Mouse (Mus musculus): ENCODE measurements at regions not wholly inside any gene's neighbourhood (a gene's known extent, or its start where the extent isn't known, plus 50 kb on each side); places are given as distances from the start of the nearest gene placed in this dataset.
"Not testable (repeated sequence)": the region's sequence is repeated elsewhere in the genome, so short reads cannot be mapped to it uniquely, and the experiment has no call there.

DNA sequence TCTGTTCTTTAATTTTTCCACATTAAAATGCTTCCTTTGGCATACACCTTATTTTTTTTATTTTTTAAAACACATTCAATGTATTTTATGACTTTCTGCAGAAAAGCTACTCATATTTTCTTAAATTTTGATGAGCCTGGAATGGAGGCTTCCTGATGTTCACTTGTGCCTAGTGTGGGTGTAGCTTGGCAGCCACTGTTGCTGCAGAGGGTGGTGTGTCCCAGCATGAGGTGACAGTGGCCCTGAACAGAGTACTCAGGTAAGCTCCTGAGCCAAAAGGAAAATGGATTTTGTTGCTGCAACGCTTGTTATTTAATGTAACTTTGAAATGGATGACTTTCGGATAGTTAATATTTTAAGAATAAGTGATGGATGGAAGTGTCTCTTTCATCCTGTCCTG, 170.6 kb downstream of the Eipr1 start:
- no peak for DNase-seq (ENCODE audit: low read depth)

- DNase-seq (ENCODE audit: low read depth): no peak
These were observed 173.6 kb downstream of the Eipr1 start for GRCm38 (mm10) chr12:28925206-28925605.

- no peak for DNase-seq (ENCODE audit: low read depth)
These were observed 188.3 kb downstream of the Eipr1 start for GRCm38 (mm10) chr12:28939936-28940335.

DNA sequence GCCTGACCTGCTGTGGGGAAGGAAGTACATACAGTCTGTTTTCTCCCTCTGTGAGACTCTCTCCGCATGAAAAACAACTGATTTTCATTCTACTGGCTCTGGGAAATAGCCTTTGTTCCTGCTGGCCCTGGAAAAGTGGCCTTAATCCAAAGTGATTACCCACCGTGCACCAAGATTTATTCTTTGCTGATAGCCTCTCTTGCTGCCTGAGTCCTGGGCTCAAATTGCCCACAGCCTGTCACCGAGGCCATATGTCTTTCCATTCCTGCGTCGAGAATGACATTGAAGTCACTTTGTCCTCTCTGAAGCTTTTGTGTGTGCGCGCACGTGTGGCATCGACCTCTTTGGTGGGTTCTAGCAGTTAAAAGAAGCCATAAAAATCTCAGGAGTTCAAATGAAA, 197.3 kb downstream of the Eipr1 start:
- no peak for DNase-seq (ENCODE audit: low read depth)

GRCm38 (mm10) chr12:28949307-28949706, 197.7 kb downstream of the Eipr1 start:
- DNase-seq (ENCODE audit: low read depth): no peak

DNA sequence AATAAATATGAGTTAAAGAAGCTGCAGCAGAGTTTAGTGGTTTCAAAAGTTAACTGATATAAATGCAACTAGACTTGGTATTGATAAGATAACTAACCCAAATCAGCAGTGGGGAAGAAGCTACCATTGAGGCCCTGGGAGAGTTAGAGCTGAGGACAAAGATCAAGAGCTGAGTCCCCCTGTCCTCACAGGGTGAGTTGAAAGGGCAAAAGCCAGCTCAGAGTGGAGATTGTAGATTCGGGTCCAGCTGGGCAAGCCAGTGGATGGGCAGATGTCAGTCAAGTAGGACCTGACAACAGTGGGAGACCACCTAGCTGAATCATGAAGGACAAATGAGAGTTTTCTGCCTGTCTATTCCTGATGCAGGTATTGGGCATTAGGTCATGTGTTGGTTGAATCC, 205.6 kb downstream of the Eipr1 start:
- no peak for DNase-seq (ENCODE audit: low read depth)

GRCm38 (mm10) chr12:28958661-28959060, 207.1 kb downstream of the Eipr1 start:
- no peak for DNase-seq (ENCODE audit: low read depth)

- no peak for DNase-seq (ENCODE audit: low read depth)
These were observed 218.2 kb downstream of the Eipr1 start for GRCm38 (mm10) chr12:28969671-28970379.

DNA sequence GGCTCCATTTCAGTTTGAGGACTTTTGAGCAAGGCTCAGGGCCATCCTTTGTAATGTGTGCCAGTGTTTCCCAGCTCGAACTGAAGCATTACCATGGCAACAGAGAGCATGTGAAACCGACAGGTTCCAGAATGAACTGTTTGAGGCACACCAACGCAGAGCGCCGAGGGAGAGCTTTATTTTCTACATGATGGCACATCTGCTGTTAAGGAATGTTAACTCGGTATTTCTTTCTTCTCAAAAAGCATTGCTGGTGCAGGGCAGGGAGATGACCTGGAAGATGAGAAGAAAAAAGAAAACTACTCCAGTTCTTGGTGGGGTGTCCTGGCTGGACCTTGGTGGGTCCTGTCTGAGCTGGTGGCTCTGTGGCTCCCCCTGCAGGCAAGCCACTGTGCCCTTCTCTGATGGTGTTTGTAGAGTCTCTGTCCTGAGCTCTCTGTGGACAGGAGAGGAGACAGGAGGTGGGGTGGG, 223.0 kb downstream of the Eipr1 start:
- DNase-seq (ENCODE audit: low read depth): no peak

DNA sequence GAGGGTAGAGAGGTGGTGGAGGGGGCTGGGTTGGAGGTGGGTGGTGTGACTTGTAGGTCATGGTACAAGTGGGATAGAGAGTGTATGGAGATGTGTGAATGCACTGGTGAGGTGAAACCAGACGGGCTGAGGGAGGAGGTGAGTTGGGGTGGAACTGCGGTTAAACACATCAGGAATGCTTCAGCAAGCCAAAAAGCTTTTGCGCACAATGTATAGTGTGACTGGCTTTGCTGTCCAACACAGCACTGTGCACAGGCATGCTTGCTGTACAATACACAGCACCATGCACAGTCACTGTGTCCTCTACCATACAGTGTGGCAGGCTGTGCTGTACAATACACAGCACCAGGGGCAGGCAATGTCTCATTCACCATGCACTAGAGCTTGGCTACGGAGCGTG, 223.6 kb downstream of the Eipr1 start:
- DNase-seq (ENCODE audit: low read depth): no peak

DNA sequence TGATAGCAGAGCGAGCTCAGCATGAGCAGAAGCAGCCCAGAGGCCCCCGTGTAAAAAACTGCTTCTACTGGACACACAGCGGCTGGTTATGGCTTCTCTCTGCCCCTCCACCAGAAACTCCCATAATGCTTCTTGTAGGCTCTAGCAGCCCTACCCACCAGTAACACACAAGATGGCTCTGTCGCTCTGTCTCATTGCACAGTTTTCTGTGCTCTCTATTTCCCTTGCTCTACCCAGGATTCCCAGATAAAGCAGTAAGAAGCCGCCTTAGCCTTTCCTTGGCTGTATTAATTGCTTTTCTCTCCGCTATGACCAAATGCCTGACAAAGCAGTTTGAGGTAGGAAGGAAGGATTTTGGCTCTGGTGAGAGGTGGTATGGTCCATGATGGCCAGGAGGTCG, 228.1 kb downstream of the Eipr1 start:
- DNase-seq (ENCODE audit: low read depth): no peak

- no peak for DNase-seq (ENCODE audit: low read depth)
These were observed 234.6 kb downstream of the Eipr1 start for GRCm38 (mm10) chr12:28986214-28986613.

- DNase-seq (ENCODE audit: low read depth): no peak
These were observed 246.0 kb downstream of the Eipr1 start for GRCm38 (mm10) chr12:28997474-28998192.

DNA sequence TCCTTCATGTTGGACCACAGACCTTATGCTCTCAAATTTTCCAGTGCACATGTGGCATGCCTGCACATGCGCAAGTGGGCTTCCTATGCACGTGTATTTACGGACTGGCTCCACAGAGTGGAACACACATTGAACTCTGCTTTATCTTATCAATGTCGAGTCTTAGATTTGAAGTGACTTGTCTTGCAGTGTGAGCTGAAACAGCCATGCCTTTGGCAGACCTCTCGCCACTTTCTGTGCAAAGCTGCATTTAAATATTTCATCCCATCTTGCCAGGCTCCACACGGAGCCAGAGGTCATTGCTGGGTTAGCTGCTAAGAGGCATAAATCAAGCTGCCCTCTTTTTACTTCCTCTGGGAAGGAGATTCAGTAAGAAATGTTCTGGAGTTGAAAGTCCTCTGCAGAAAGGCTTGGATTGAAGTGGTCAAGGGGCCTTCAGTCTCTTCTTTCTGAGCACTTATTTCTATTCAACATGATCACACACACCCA, 248.4 kb downstream of the Eipr1 start:
- no peak for DNase-seq (ENCODE audit: low read depth)

DNA sequence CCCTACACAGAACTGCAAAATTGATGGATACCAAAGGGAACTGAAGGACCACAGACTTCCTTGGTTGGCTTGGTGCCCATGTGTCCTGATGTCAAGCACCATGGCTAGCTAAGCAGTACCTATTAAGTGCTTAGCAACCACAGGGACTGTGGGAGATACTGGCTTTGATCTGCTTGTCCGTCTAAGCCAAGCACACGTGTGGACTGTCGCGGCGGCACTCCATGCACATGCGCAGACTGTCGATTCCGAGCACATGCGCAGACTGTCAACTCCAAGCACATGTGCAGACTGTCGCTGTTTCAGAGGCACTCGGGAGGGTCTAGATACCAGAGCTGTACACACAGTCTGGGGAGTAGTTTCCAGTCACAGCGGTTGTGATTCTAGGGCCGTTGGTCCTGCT, 252.9 kb downstream of the Eipr1 start:
- no peak for DNase-seq (ENCODE audit: low read depth)

GRCm38 (mm10) chr12:29014601-29015000, 263.0 kb downstream of the Eipr1 start:
- no peak for DNase-seq (ENCODE audit: low read depth)

- DNase-seq (ENCODE audit: low read depth): no peak
These were observed 263.7 kb downstream of the Eipr1 start for GRCm38 (mm10) chr12:29015200-29015862.

DNA sequence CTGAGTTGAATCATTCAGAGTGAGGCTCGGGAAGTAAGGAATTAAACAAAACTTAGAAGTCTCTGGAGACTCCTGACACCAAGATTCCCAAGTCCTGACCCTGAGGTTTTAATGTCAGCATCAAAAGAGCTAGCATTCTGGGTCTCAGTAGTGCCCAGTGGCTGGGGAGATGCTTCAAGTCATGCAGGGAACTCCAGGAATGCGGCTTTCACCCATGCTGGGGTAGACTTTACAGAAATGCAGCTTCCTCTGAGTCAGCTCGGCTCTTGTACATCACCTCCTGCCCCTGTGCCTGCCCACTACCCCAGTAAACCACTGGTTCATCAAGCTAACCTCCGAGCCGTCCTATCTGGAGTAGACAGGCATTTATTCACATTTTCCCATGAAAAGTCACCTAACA, 269.5 kb downstream of the Eipr1 start:
- no peak for DNase-seq (ENCODE audit: low read depth)

DNA sequence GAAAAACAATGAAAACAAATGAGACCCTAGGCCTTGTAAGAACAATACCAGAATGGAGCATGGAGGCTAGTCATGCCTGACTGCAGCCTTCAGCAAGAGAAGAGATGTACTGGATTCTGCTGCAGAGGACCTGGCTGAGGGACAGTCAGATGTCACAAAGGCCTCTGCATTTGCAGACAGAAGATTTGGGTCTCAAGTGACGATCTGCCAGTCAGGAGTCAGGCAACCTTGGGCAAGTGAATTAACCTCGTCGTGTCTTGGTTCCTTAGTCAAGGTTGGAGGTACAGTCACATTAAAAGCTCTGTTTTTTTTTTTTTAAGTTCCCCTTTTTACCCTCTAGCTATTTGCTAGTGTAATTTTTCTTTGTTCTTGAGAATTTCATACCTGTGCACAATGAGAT, 276.6 kb downstream of the Eipr1 start:
- DNase-seq (ENCODE audit: low read depth): no peak

DNA sequence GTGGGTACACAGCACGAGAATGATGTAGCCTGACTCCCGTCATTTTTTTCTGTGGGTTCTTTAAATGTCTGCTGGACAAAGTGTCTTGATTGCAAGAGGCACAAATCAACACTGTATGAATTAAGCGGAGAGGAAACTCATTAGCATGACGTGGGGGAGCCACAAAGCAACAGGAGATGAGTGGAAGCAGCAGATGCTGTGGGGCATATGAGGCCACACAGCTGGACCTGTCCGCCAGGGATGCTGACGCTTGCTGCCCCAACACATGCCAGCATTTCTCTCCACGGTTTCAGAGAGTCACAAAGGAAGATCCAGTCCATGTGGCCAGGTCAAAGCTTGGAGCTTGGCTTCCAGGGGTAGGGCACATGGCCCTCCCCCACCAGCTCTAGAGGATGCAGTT, 277.9 kb downstream of the Eipr1 start:
- DNase-seq (ENCODE audit: low read depth): no peak

DNA sequence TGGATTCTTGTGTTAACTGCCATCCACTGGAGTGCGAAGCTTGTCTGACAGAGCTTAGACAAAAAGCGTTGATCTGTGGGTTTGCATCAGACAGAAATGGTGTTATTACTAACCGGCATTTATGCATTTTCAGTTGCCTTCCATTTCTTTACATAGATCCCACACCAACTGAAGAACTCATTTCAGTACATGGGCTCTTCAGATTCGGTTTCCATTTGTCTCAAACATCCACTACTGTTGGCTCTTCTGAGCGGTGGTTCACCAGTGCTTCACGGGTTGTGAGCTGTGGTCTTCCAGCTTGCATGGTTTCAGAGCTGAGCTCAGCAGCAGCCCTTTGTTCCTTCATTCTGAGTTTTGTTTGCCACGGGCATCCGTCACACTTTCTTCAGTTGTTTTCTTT, 294.4 kb downstream of the Eipr1 start:
- DNase-seq (ENCODE audit: low read depth): no peak

DNA sequence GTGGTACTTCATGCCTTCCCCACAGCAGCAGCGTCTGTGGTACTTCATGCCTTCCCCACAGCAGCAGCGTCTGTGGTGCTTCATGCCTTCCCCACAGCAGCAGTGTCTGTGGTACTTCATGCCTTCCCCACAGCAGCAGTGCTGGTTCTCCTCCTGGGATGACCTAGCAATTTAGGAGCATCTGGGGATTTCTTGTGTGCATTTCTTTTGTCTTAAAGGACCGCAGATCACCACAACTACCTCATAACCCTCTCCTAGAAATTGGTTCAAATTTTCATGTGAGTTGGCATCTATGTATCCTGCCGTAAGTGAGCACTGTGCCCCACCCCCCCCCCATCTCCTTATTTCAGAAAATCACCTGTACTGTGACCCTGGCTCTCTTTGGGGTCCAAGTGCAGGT, 297.0 kb downstream of the Eipr1 start:
- not testable (repeated sequence) for DNase-seq (ENCODE audit: low read depth)

DNA sequence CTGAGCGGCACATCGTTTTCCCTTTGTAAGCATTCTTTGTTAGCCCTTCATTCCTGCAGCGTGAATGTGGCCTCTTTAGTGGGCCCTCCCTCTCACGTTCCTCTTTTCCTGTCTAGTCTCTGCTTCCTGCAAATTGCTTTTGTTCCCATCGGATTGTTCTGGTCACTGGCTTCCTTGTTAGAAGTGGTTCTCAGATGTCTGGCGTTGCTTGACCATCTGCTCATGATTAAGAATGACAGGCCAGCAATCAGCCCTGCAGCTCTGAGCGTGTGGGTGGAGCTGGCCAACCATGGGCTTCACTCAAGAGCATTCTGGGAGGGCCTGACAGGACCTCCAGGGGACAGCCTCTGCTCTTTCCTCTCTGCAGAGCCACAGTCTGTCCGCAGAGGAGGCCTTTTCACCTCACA, 297.5 kb downstream of the Eipr1 start:
- no peak for DNase-seq (ENCODE audit: low read depth)
